Mouse (Mus musculus): ENCODE measurements around the gene Serinc2. TPM values are rescaled to one million over a fixed set of nuclear protein-coding genes. Genes with fewer than 3 reads are reported as not detected.

Serinc2 gene
- total and polyA plus RNA-seq, 3 experiments, result 0.08 to 0.20 TPM; not detected in 1

- no peaks in the 10 kb centered on the region for H3K4me1 ChIP-seq (ENCODE audit: control insufficient read depth in 1 of 2, insufficient read depth in 2 of 2)
- H3K36me3 ChIP-seq (replicated peaks in 1 of 2; ENCODE audit: control insufficient read depth in 1 of 2, insufficient read depth in 1 of 2, low read length in 1 of 2), result no peaks in the 10 kb centered on the region
- in situ Hi-C loops (cut with MboI; ENCODE audit: low pct_ligation_motif_present, low pct_unique_long_range_greater_than_20kb, low sequenced_read_pairs), result no loop called here
- H3K9me3 ChIP-seq (replicated peaks; ENCODE audit: low read length), result peaks cover 7% of the 10 kb centered on the region
- no peaks in the 10 kb centered on the region for H3K79me2 ChIP-seq (replicated peaks; ENCODE audit: control insufficient read depth, extremely low read depth, insufficient read depth, poor library complexity, severe bottlenecking)
- no peak overlapping the region for H3K4me3 ChIP-seq (replicated peaks in 1 of 3; ENCODE audit: low read depth in 2 of 3, low read length in 2 of 3, poor library complexity in 1 of 3)
- no peak overlapping the region for H3K9ac ChIP-seq (ENCODE audit: insufficient read depth, low read depth)
- H3K27me3 ChIP-seq (replicated peaks), result peaks cover 44% of the 10 kb centered on the region
- no peak overlapping the region for H3K27ac ChIP-seq (ENCODE audit: insufficient read depth, low read depth)
- TF ChIP-seq GABPA (IDR thresholded peaks at IDR 0.05; ENCODE audit: insufficient replicate concordance, low read depth, low read length) (no peak), ZNF384 (IDR thresholded peaks at IDR 0.05; ENCODE audit: low read depth, low read length) (no peak), POLR2A (IDR thresholded peaks at IDR 0.05; ENCODE audit: low read depth, low read length) (no peak), MYC (IDR thresholded peaks at IDR 0.05; ENCODE audit: low read depth, low read length) (no peak), USF2 (conservative IDR thresholded peaks at IDR 0.05; ENCODE audit: low read depth, low read length) (no peak), BHLHE40 (IDR thresholded peaks at IDR 0.05; ENCODE audit: low read depth, low read length) (no peak), NRF1 (IDR thresholded peaks at IDR 0.05; ENCODE audit: low read depth, low read length) (no peak), POLR2AphosphoS2 (IDR thresholded peaks at IDR 0.05; ENCODE audit: low read depth, low read length) (no peak), ETS1 (conservative IDR thresholded peaks at IDR 0.05; ENCODE audit: low read depth, low read length) (no peak), CTCF (conservative IDR thresholded peaks at IDR 0.05 in 1 of 2, IDR thresholded peaks at IDR 0.05 in 1 of 2; ENCODE audit: low read depth in 2 of 2, low read length in 2 of 2) (no peak), UBTF (IDR thresholded peaks at IDR 0.05; ENCODE audit: low read depth, low read length) (no peak), RCOR1 (conservative IDR thresholded peaks at IDR 0.05; ENCODE audit: low read depth, low read length) (no peak), MEF2A (IDR thresholded peaks at IDR 0.05; ENCODE audit: borderline replicate concordance, low read depth, low read length) (no peak), TBP (conservative IDR thresholded peaks at IDR 0.05; ENCODE audit: low read depth, low read length) (no peak), MAZ (IDR thresholded peaks at IDR 0.05; ENCODE audit: low read depth, low read length) (no peak), JUND (conservative IDR thresholded peaks at IDR 0.05; ENCODE audit: low read depth, low read length) (no peak), ELF1 (IDR thresholded peaks at IDR 0.05; ENCODE audit: low read depth, low read length) (no peak)
- DNase-seq (ENCODE audit: extremely low read depth), result no peak
- dilution Hi-C loops (cut with MboI; ENCODE audit: extremely low pct_ligation_motif_present, extremely low pct_unique_long_range_greater_than_20kb, low sequenced_read_pairs), result no loop called here
- no peak overlapping the region for H3K4me2 ChIP-seq (ENCODE audit: insufficient read depth, low read depth, poor library complexity, severe bottlenecking)
These were observed 42.6 kb downstream of the Serinc2 start for GRCm38 (mm10) chr4:130236361-130236760.

- Histone ChIP-seq H3K27me3 (replicated peaks) (peaks cover 76% of the 10 kb centered on the region), H3K79me2 (replicated peaks; ENCODE audit: control insufficient read depth, extremely low read depth, insufficient read depth, poor library complexity, severe bottlenecking) (no peaks in the 10 kb centered on the region), H3K27ac (ENCODE audit: insufficient read depth, low read depth) (no peak overlapping the region), H3K36me3 (replicated peaks in 1 of 2; ENCODE audit: control insufficient read depth in 1 of 2, insufficient read depth in 1 of 2, low read length in 1 of 2) (no peaks in the 10 kb centered on the region), H3K4me1 (ENCODE audit: control insufficient read depth in 1 of 2, insufficient read depth in 2 of 2) (0 out of 4 replicates have a peak, but pooled peaks cover 0 to 2% of the 10 kb centered on the region in 2 experiments), H3K4me2 (ENCODE audit: insufficient read depth, low read depth, poor library complexity, severe bottlenecking) (no peak overlapping the region), H3K9me3 (replicated peaks; ENCODE audit: low read length) (no peaks in the 10 kb centered on the region), H3K9ac (ENCODE audit: insufficient read depth, low read depth) (no peak overlapping the region), H3K4me3 (replicated peaks in 1 of 3; ENCODE audit: low read depth in 2 of 3, low read length in 2 of 3, poor library complexity in 1 of 3) (no peak overlapping the region)
- in situ Hi-C loops (cut with MboI; ENCODE audit: low pct_ligation_motif_present, low pct_unique_long_range_greater_than_20kb, low sequenced_read_pairs) (no loop called here), dilution Hi-C loops (cut with MboI; ENCODE audit: extremely low pct_ligation_motif_present, extremely low pct_unique_long_range_greater_than_20kb, low sequenced_read_pairs) (no loop called here)
- no peak for DNase-seq (ENCODE audit: extremely low read depth)
- TF ChIP-seq JUND (conservative IDR thresholded peaks at IDR 0.05; ENCODE audit: low read depth, low read length) (no peak), ETS1 (conservative IDR thresholded peaks at IDR 0.05; ENCODE audit: low read depth, low read length) (no peak), NELFE (IDR thresholded peaks at IDR 0.05; ENCODE audit: low read depth, low read length) (no peak), BHLHE40 (IDR thresholded peaks at IDR 0.05; ENCODE audit: low read depth, low read length) (no peak), MXI1 (IDR thresholded peaks at IDR 0.05; ENCODE audit: low read depth, low read length) (no peak), POLR2A (IDR thresholded peaks at IDR 0.05; ENCODE audit: low read depth, low read length) (no peak), RCOR1 (conservative IDR thresholded peaks at IDR 0.05; ENCODE audit: low read depth, low read length) (no peak), KAT2A (IDR thresholded peaks at IDR 0.05; ENCODE audit: insufficient replicate concordance, low read length) (no peak), TBP (conservative IDR thresholded peaks at IDR 0.05; ENCODE audit: low read depth, low read length) (no peak), JUN (IDR thresholded peaks at IDR 0.05; ENCODE audit: insufficient read depth, low read depth, low read length) (no peak), UBTF (IDR thresholded peaks at IDR 0.05; ENCODE audit: low read depth, low read length) (no peak), MAX (IDR thresholded peaks at IDR 0.05; ENCODE audit: low read length) (no peak), TCF12 (IDR thresholded peaks at IDR 0.05; ENCODE audit: low read depth, low read length) (no peak), USF2 (conservative IDR thresholded peaks at IDR 0.05; ENCODE audit: low read depth, low read length) (no peak), HCFC1 (IDR thresholded peaks at IDR 0.05; ENCODE audit: low read depth, low read length) (no peak)
These were observed 54.9 kb downstream of the Serinc2 start for GRCm38 (mm10) chr4:130224071-130224470.
